Mouse (Mus musculus) heart, embryonic 14.5 days (tissue): ENCODE measurements around the gene Lrrc51. TPM values are rescaled to one million over a fixed set of nuclear protein-coding genes. Genes with fewer than 3 reads are reported as not detected.
A peak's percentile ranks its signal among the peaks of the same experiment; 100 is the strongest.

ENCODE experiments used
- ATAC-seq: fragments of 200-750 bp; cut with Nextera tagmentation; 2 replicates; pipeline ENCODE4 v1.8.0; 2017; ENCODE audit warnings: low read depth, moderate TSS enrichment; ENCODE audit not compliant: insufficient number of reproducible peaks, insufficient read depth, low FRiP score
- H3K27ac ChIP-seq, 2 experiments: fragments of 200-500 bp in 1 of 2; fragments of 300-500 bp in 1 of 2; sonication (generic) in 1 of 2; replicated peaks in 1 of 2; 2 replicates each; pipeline ENCODE4 v1.5.1; 2012 to 2014; ENCODE audit warnings: low read depth in 2 of 2, low read length in 2 of 2, control low read depth in 1 of 2, mild to moderate bottlenecking in 1 of 2, mixed read lengths in 1 of 2; ENCODE audit not compliant: control insufficient read depth in 1 of 2, insufficient read depth in 1 of 2
- H3K27me3 ChIP-seq: fragments of 300-500 bp; sonication (generic); 2 replicates; pipeline ENCODE4 v1.6.1; 2014; ENCODE audit warnings: mild to moderate bottlenecking, low read length, control low read depth; ENCODE audit not compliant: control insufficient read depth, insufficient read depth
- H3K36me3 ChIP-seq: fragments of 300-500 bp; sonication (generic); 2 replicates; pipeline ENCODE4 v1.6.1; 2014; ENCODE audit warnings: mild to moderate bottlenecking, control low read depth, low read length, mixed read lengths; ENCODE audit not compliant: control insufficient read depth, insufficient read depth
- H3K4me1 ChIP-seq, 2 experiments: fragments of 200-500 bp in 1 of 2; fragments of 300-500 bp in 1 of 2; sonication (generic) in 1 of 2; 2 replicates each; pipeline ENCODE4 v1.6.1; 2012 to 2014; ENCODE audit warnings: low read length in 2 of 2, control low read depth in 1 of 2, mixed read lengths in 1 of 2; ENCODE audit not compliant: control insufficient read depth in 2 of 2, insufficient read depth in 2 of 2
- H3K4me2 ChIP-seq: fragments of 300-500 bp; sonication (generic); 2 replicates; pipeline ENCODE4 v1.6.1; 2014; ENCODE audit warnings: mild to moderate bottlenecking, low read length
- H3K4me3 ChIP-seq, 2 experiments: fragments of 200-500 bp in 1 of 2; fragments of 300-500 bp in 1 of 2; sonication (generic) in 1 of 2; 2 replicates each; pipeline ENCODE4 v1.5.1; 2012 to 2014; ENCODE audit warnings: low read length in 2 of 2, mild to moderate bottlenecking in 2 of 2, control low read depth in 1 of 2, low read depth in 1 of 2, moderate library complexity in 1 of 2; ENCODE audit not compliant: control insufficient read depth in 1 of 2, insufficient read depth in 1 of 2
- H3K9ac ChIP-seq: fragments of 300-500 bp; sonication (generic); 2 replicates; pipeline ENCODE4 v1.6.1; 2014; ENCODE audit warnings: mild to moderate bottlenecking, low read length
- H3K9me3 ChIP-seq: fragments of 300-500 bp; sonication (generic); 2 replicates; pipeline ENCODE4 v1.6.1; 2016; ENCODE audit warnings: low read length, control low read depth; ENCODE audit not compliant: control insufficient read depth
- WGBS: fragments of 180-500 bp; shearing (Covaris S2); extraction: QIAGEN DNeasy Blood & Tissue Kit; methylation state at CpG from one replicate; pipeline ENCODE4 v1.1.7; 2014; 5-methylcytosine and 5-hydroxymethylcytosine counted together
- polyA plus RNA-seq: library from polyadenylated mRNA; unstranded; fragments of >200 nt; fragmentation: Nextera tagmentation; extraction: Ambion mirVana; gene quantifications from 2 replicates; pipeline ENCODE4 v1.2.1, GENCODE M21; 2014

Gene Lrrc51
- 3.9 and 5.0 TPM in 2 replicates for polyA plus RNA-seq

DNA sequence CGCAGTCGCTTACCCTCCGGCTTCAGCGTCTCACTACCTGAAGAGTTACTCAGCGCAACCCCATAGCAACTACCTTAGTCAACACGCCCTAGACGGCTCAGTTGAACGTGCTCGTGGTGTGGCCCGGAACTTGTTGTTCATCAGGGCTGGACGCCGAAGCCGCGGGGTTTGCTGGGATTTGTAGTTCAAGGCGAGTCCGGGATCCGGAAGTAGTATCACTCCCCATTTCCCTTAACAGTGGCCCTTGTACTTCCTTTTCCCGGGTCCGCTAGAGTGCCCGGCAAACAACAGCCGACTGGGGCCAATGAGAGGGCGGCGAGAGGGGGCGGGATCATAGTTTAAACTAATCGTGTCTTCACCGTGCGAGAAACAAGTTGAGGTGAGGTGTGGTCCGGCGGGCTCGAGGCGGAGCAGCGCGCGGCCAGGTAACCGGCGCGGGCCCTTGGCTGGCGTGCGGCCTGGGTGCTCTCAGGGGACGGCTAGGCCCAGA lies at the start of gene Lrrc51, which contains the start of gene Numa1:
Lrrc51 (minus strand) TSS at position 145 of the 490 bp plus-strand sequence.
Numa1 (plus strand) TSS at position 361 of the 490 bp plus-strand sequence.
- H3K4me2 ChIP-seq = peak within 1 kb of the TSS; percentile 84
- no peaks in the 10 kb centered on the region for H3K27me3 ChIP-seq
- peaks cover 2 to 12% of the 10 kb centered on the region in 2 experiments; a peak in 2 of 4 replicates for H3K4me1 ChIP-seq
- peak within 1 kb of the TSS; percentile 61 to 82 for H3K27ac ChIP-seq
- H3K36me3 ChIP-seq = no peaks in the 10 kb centered on the region
- H3K9me3 ChIP-seq = no peaks in the 10 kb centered on the region
- H3K9ac ChIP-seq = peak within 1 kb of the TSS; percentile 90
- ATAC-seq = peak; percentile 96
- H3K4me3 ChIP-seq = peak within 1 kb of the TSS; percentile 84
- 0% methylated on average over 40 of the region's 40 CpGs for WGBS

DNA sequence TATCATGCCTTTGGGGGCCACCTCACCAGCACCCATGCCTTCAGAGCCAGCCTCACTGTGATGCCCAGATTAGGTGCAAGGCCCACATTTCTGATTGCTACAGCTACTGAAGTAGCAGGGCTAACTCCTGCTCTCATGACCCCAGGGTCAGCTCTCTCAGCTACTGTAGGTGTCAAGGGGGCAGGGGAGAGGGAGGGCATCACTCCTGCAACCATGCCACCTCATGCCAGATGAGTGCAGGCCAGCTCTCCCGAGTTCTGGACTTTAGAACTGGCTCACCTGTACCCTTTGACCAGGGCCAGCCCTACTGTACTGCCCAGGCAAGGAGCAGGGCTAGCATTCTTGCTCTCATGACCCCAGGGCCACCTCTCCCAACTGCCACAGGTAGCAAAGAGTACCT lies 49.0 kb upstream of the Lrrc51 start:
- Histone ChIP-seq H3K27me3 (no peaks in the 10 kb centered on the region), H3K36me3 (peaks cover 67% of the 10 kb centered on the region), H3K4me2 (no peak overlapping the region), H3K4me1 (no peaks in the 10 kb centered on the region), H3K4me3 (no peak overlapping the region), H3K9me3 (no peaks in the 10 kb centered on the region), H3K9ac (no peak overlapping the region), H3K27ac (no peak overlapping the region)
- peak; percentile 31; the same call in 1 of the 2 replicates for ATAC-seq
- 89% methylated on average over 1 of the region's 1 CpGs for WGBS

DNA sequence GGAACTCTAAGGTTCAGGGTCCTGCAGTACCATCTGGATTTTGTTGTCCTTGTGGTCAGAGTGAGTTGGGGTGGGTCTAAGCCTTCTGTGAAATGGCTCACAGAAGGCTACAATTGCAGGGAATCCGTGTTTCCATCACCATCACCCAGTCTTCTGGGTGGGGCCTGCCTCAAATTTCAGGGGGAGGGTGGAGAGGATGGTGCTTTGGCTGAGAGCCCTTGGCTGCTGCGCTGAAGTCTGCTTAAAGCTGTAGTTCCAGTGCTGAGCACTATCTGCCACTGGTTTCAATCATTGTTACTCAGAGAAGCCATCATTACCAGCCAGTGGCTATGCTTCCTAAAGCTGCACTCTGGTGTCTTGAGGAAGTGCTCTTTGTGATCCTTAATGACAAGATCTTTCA lies 40.8 kb upstream of the Lrrc51 start:
- peaks cover 3 to 35% of the 10 kb centered on the region in 2 experiments for H3K4me1 ChIP-seq
- no peaks in the 10 kb centered on the region for H3K27me3 ChIP-seq
- WGBS = 35% methylated on average over 2 of the region's 2 CpGs
- no peak overlapping the region for H3K4me2 ChIP-seq
- ATAC-seq = no peak
- H3K9ac ChIP-seq = no peak overlapping the region
- no peaks in the 10 kb centered on the region for H3K9me3 ChIP-seq
- 0 out of 4 replicates have a peak overlapping the region, but pooled peaks of 1 of the 2 experiments have one; percentile 16 for H3K27ac ChIP-seq
- H3K4me3 ChIP-seq = no peak overlapping the region
- H3K36me3 ChIP-seq = peaks cover 15% of the 10 kb centered on the region

DNA sequence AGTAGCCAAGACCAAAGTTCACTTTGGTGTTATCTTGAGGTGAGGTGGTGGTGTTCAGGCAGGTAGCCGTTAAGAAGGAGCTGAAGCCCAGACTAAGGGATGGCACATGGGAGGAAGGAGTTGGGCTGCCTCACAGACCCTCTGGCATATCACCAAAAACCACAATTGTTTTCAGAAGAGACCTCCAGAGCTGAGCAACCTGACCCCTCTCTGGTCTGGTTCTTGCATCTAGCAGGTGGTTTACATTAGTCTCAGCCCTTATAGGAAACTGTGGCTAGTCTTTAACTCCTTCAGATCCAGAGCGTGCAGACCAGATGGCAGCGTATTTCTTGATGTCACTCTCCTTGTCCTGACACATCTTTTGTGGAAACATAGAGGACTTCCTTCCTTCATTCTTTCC lies 40.0 kb upstream of the Lrrc51 start:
- H3K27ac ChIP-seq = 0 out of 4 replicates have a peak overlapping the region, but pooled peaks of 1 of the 2 experiments have one; percentile 16
- no peak overlapping the region for H3K4me2 ChIP-seq
- 73% methylated on average over 3 of the region's 3 CpGs for WGBS
- peaks cover 12% of the 10 kb centered on the region for H3K36me3 ChIP-seq
- peaks cover 5 to 43% of the 10 kb centered on the region in 2 experiments for H3K4me1 ChIP-seq
- no peaks in the 10 kb centered on the region for H3K27me3 ChIP-seq
- no peak for ATAC-seq
- no peaks in the 10 kb centered on the region for H3K9me3 ChIP-seq
- no peak overlapping the region for H3K4me3 ChIP-seq
- H3K9ac ChIP-seq = no peak overlapping the region

DNA sequence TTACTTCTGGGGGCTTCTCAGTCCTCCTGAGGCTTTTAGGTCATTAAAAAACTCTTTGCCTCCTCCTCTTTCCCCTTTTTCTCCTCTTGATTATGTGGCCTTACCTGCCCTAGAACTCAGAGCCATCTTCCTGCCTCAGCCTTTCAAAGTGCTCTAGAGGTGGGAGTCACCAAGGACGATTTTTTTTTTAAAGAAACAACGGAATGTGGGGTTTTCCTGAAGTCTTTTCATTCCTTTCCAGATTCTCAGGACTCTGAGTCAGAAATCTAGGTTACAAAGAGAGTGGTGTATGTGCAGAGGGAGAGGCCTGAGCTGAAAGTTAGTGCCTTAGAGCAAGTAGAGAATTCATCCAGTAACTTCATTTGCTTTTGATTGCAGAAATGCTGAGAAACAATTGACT lies 38.0 kb upstream of the Lrrc51 start:
- Histone ChIP-seq H3K9me3 (no peaks in the 10 kb centered on the region), H3K27ac (peak overlapping the region; percentile 98 to 99), H3K27me3 (no peaks in the 10 kb centered on the region), H3K4me2 (peak overlapping the region; percentile 82), H3K9ac (peak overlapping the region; percentile 83), H3K36me3 (peaks cover 3% of the 10 kb centered on the region; the same call in 1 of the 2 replicates), H3K4me3 (peak overlapping the region; percentile 61 to 76), H3K4me1 (peaks cover 8 to 59% of the 10 kb centered on the region in 2 experiments)
- 50% methylated on average over 2 of the region's 2 CpGs for WGBS
- ATAC-seq = no peak

DNA sequence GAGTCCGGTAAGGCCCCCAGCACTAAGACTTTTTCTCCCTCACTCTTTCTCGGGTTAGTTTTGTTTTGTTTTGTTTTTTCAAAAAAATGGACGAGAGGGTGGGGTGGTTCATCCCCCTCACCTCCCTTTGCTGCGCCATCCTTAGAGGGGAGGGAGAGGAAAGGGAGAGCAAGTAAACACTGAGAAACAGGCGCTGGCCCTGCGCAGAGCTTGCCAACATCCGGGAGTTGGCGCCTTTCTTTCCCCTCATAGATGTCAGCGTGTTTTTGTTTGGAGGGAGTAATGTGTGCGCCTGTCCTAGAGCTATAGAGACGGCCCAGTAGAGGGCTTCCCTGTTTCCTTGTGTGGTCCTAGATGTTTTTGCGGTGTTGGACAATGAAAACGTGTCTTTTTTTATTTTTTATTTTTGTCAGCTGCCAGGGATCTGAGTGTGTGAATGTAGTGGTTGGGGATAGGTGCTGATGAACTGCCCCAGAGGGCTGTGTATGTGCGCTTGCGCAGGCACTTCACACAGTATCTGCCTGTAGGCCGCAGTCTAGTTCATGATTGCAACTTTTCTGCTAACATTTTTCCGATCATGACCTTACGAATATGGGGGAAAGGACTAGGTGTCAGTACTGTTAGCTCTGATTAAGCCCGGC lies 37.2 kb upstream of the Lrrc51 start:
- Histone ChIP-seq H3K9me3 (no peaks in the 10 kb centered on the region), H3K4me2 (peak overlapping the region; percentile 82), H3K4me3 (peak overlapping the region; percentile 61 to 76), H3K36me3 (no peaks in the 10 kb centered on the region; the same call in 1 of the 2 replicates), H3K27ac (peak overlapping the region; percentile 98 to 99), H3K4me1 (peaks cover 9 to 63% of the 10 kb centered on the region in 2 experiments), H3K9ac (peak overlapping the region; percentile 83), H3K27me3 (no peaks in the 10 kb centered on the region)
- ATAC-seq = peak; percentile 57
- WGBS = 4% methylated on average over 19 of the region's 19 CpGs

DNA sequence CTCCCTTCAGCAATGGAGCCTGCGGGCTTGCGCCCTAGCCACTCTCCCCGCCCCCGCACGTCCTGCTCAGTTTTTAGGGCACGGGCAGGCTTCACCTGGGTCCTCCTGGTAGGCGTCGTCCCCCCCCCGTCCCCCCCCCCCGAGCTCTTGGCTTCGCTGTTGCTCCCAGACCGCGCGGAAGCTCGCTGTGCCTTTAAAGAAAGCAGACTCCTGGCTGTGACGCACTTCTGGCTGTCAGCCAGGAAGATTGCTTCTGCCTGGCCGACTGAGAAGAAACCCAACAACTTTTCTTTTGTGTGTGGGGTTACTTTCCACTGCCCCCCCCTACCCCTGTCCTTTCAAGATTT lies 36.7 kb upstream of the Lrrc51 start:
- H3K4me1 ChIP-seq = peaks cover 9 to 65% of the 10 kb centered on the region in 2 experiments
- peak overlapping the region; percentile 98 to 99 for H3K27ac ChIP-seq
- 1% methylated on average over 17 of the region's 17 CpGs for WGBS
- H3K4me2 ChIP-seq = peak overlapping the region; percentile 82
- H3K4me3 ChIP-seq = peak overlapping the region; percentile 61 to 76
- peak; percentile 78 for ATAC-seq
- H3K27me3 ChIP-seq = no peaks in the 10 kb centered on the region
- H3K9me3 ChIP-seq = no peaks in the 10 kb centered on the region
- no peaks in the 10 kb centered on the region; the same call in 1 of the 2 replicates for H3K36me3 ChIP-seq
- peak overlapping the region; percentile 83 for H3K9ac ChIP-seq
